Mouse (Mus musculus) lung, adult 2 months (tissue): ENCODE measurements around the gene Fuca1.
A peak's percentile ranks its signal among the peaks of the same experiment; 100 is the strongest.

ENCODE experiments used
- CTCF ChIP-seq: fragments of 200-500 bp; IDR thresholded peaks from 2 replicates; pipeline ENCODE4 v1.5.1; 2011; ENCODE audit warnings: mild to moderate bottlenecking, low read length, control low read depth; ENCODE audit not compliant: insufficient read depth
- POLR2A ChIP-seq: fragments of 200-500 bp; IDR thresholded peaks from 2 replicates; pipeline ENCODE4 v1.6.1; 2011; ENCODE audit warnings: low read depth, mild to moderate bottlenecking, control low read depth, low read length, borderline replicate concordance; ENCODE audit errors: extremely low read depth

- TF ChIP-seq CTCF = no peak
- TF ChIP-seq POLR2A = peak; percentile 98
Observed at GRCm38 (mm10) chr4:135946278-135946658, 25.7 kb downstream of the Fuca1 start, which contains the start of gene Hmgcl.
